Mouse (Mus musculus) left cerebral cortex, postnatal 4 days (tissue): ENCODE results near the gene Srl. TPM values are rescaled to one million over a fixed set of nuclear protein-coding genes. Genes with fewer than 3 reads are reported as not detected.
"Not testable (repeated sequence)": the region's sequence is repeated elsewhere in the genome, so short reads cannot be mapped to it uniquely, and the experiment has no call there.

ENCODE experiments used
- DNase-seq: peaks from one replicate; pipeline ENCODE4 v3.0.0-alpha.2; 2022
- intact Hi-C: fragments of 180-260 bp; cut with DNase I; formaldehyde crosslinking; loops from one replicate; pipeline ENCODE4 v1.15.1; 2025
- total RNA-seq, 2 experiments: library from RNA; stranded (reverse); gene quantifications; 2 replicates each; pipeline ENCODE4 v1.2.3; 2021

Srl gene
- total RNA-seq, 2 experiments from 2014 or later, result 34.2 to 41.4 TPM

DNA sequence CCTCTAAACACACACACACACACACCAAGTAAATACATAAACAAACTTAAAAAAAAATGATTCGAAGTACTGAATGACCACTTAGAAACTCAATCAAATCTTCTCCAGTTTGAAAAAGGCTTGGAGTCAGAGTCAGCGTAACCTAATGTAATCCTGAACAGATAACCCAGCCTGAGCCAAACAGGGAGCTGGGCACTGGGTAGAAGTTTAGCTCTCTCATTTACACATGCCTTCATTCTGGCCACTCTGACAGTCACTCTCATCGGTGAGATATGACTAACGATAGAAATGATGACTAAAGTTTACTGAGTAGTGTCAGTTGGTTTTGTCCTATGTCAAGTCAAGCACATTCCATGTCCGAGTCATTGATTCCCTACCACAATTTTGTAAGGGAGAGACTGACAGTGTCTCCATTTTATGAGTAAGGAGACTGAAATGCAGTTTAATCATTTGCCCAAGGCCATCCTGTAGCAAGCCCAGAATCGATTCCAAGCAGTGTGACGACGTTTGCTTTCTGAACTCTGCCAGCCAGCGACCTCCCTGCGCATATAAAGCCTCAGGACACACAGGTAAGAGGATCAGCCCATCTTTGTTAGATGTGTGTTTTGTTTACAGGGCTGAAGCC is 63.9 kb downstream of the Srl start:
- intact Hi-C loops, result loop anchor here (10.0 kb wide), 1 partner anchor 163 kb away; no protein-coding TSS in a partner anchor
- no peak for DNase-seq

DNA sequence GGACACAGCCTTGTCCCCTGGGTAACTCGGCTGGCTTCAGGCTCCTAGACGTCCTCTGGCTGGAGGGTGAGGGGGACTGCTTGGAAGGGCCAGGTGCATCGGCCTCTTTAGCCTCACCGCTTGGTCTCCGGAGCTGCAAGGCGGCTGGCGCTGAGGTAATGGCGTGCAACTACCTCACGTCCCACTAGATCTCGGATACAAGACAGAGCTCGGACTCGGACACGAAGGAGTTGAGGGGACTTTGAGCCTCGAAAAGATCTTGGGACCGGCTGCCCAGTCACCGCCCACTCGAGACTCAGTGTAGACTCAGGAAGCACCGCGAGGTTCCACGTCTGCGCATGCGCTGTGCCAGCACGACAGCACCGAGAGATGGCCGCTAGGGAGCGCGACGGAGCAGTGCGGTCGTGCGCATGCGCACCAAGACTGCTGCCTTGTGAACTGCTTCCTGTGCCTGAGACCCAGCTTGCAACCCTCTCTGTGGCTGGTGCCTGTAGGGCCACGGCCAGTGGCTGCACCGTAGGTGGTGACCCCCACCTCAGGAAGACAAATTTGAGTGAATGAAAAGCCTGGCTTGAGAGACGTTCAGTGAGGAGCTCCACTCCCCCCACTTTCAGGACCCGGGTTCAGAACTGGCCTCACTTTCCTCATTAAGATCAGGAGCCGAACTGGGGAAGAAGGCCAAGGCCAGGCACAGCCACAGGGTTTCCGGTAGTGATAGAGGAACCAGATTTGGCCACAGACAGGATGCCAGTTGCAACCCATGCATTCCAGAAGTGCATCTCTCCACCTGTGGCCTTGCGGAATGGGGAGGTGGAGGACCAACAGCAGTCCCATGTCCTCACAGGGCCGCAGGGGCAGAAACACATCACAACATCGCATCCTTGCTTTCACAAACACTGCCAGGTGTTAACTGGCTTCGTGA is 66.5 kb downstream of the Srl start:
- intact Hi-C loops, result loop anchor here (10.0 kb wide), 1 partner anchor 160 kb away; no protein-coding TSS in a partner anchor
- peak; percentile 95 for DNase-seq

DNA sequence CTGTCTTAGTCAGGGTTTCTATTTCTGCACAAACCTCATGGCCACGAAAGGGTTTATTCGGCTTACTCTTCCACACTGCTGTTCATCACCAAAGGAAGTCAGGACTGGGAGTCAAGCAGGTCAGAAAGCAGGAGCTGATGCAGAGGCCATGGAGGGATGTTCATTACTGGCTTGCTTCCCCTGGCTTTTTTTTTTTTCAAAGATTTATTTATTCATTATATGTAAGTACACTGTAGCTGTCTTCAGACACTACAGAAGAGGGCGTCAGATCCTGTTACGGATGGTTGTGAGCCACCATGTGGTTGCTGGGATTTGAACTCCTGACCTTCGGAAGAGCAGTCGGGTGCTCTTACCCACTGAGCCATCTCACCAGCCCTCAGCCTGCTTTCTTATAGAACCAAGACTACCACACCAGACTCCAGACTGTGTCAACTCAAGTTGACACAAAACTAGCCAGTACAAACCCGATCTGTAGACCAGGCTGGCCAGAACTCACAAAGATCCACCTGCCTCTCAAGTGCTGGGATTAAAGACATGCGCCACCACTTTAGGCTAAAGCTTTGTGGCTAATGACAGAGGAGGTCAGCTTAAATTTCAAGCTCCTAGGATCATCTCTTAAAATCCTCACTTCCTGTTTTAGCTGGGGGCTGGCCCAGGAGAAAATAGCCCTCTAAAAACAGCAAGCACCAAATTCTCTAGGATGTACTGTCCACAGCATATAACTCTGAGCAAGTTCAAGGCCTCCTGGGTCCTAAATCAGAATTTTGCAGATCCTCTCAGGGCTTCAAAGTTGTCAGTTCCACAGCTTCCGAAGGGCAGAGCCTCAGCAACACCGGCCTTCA is 67.4 kb downstream of the Srl start:
- intact Hi-C loops, result loop anchor here (10.0 kb wide), 1 partner anchor 159 kb away; no protein-coding TSS in a partner anchor
- DNase-seq, result not testable (repeated sequence)

DNA sequence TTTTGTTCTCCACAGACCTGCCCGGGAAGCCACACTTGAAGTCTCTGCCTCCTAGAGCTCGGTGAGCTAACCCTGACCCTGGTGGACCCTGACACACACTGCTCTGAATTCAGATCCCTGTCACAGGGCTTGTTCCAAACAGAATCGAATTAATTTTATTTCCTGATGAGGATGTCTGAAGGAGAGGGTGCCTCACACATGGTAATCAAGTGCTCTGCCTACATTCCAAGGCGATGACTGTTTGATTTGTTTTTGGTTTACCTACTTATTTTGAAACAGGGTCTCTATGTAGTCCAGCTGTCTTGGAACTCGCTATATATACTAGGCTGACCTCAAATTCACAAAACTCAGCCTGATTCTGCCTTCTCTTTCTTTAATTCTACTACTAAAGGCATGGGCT is 68.4 kb downstream of the Srl start:
- no peak for DNase-seq
- intact Hi-C loops, result loop anchor here (10.0 kb wide), 1 partner anchor 158 kb away; no protein-coding TSS in a partner anchor

DNA sequence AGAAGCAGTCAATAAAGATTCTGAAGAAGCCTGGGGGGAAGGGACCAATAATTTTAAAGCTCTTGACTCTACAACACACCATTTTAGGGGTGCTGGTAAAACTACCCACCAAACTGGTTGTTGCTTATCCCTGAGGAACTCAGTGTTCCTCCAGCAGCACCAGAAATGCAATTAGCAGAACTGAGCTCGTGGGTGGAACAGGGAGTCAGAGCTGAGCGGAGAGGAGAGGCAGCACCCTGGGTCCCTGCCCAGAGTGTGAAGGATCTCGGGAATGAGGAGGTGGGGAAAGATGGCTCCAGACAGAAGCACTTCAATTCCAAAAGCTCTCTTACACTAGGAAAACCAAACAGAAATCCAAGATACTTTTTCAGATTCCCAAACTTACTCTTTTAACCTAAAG is 68.9 kb downstream of the Srl start:
- intact Hi-C loops, result loop anchor here (10.0 kb wide), 1 partner anchor 158 kb away; no protein-coding TSS in a partner anchor
- no peak for DNase-seq

DNA sequence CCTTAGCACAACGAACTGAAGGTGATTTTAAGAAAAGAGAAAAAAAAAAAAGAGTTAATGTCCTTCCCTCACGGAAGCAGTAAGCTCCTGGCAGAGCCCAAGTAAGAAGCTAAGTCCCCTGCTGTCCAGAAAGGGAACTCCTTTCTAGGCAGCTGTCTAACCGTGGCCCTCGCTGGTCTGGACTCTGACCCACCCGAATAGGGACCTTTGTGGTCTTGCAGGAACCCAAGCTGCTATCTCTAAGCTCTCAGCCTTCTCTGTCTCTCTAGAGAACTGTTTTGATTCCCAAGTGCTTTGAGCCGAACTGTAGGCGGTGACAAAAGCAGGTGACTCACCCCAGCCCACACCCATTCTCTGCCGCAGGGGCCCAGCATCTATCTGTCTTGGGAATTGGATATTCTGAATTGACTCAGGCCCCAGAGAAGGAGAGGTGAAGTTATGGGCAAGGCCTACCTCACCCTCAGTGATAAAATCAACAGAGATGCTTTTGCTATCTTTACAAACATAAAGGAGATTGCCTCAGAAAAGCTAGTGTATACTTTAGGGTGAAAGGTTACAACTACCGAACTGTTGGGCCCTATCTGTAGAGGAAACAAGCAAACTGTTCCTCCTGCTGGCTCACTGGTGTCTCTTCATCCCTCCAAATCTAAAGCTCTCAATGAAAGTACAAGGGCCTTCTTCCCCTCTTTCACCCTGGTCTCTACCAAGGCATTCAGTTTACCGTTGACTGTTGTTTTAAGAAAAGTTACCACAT is 71.8 kb downstream of the Srl start:
- intact Hi-C loops, result loop anchor here (10.0 kb wide), 1 partner anchor 155 kb away; no protein-coding TSS in a partner anchor
- no peak for DNase-seq

DNA sequence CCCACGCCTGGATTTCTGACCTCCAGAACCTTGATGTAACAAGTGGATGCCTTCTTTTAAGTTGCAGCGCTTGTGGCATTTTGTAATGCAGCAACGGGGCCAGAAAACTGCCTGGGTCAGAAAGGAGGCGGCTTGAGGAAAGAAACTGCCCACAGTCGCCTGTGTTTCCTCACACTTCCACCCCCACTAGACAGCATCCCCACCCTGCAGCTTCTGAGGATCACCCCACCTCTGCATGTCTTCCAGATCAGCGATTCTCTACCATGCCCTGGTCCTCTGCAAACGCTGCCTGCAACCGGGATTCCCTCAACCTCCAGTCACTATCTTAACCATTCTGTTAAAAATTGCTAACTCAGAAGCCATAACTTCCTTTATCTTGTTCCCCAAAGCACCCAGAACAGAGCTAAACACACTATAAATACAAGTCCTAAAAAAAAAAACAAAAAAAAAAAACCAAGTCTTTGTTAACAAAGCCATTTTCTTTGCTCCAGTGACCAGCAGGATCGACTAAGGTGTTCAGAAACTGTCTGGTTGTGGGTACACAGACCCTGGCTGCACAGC is 77.0 kb downstream of the Srl start:
- DNase-seq, result no peak
- intact Hi-C loops, result no loop called here

DNA sequence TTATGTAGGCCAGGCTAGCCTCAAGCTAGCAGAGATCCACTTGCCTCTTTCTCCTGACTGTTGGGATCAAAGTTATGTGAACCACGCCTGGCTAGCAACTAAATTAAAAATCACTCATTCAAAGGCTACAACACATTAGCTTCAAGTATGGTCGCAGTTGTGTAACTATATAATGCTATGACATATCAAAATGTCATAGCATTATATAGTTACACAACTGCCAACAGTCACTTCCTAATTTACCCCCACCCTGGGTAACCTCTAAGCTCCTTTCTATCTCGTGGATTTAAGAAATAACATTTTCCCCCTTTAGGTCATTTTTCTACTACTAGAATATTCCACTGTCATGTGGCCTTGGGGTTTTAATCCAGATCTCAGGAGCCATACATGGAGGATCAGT is 83.7 kb downstream of the Srl start:
- intact Hi-C loops, result no loop called here
- DNase-seq, result no peak

DNA sequence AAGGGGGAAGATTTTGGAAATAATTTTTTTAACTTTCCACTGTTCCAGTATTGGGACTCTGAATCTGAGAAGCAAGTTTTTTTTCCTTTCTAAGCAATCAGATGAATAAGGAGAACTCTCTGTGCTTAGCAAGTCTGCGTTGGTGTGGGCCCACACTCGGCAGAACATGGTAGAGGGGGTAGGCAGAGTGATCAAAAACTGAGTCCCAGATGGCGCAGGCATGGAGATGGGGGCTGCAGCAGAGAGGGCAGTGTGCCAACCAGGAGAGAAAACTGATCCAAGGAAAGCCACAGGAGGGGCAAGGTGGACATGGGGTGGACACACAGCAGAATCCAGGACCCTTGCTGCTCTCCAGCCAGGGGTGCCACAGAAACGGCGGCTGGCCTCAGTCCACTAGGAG is 85.2 kb downstream of the Srl start:
- intact Hi-C loops, result no loop called here
- DNase-seq, result peak; percentile 17

DNA sequence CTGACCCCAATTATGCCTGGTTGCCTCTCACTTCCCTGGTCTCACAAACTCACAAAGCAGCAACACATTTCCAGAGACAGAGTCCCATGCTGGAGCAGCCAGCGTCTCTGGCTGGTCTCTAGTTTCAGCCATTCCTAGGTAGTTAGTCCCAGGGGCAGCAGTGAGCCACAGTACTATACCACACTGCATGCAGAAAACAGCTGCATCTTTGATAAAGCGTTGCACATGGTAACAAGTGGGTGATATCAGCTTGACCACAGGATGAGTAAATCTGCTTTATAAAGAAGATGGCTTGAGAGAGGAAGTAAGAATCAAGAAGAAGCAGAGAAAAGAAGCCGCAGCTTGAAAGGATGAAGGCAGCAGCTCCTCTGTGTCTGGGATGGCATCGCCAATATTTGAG is 85.9 kb downstream of the Srl start:
- DNase-seq, result no peak
- intact Hi-C loops, result no loop called here

DNA sequence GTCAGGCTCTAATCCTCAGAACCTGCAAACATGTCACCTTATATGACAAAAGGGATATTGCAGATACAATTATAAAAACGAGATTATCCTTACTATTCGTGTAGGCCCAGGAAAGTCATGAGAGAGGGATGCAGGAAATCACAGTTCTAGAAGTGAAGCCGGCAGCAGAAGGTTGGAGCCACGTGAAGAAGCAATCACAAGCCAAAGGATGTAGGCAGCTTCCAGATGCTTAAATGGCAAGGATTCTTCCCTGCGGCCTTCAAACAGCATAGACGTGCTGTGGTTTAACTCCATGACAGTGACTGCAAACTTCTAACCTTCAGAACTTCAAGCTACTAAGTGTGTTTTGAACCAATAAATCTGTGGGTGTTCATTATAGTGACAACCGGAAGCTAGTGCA is 87.1 kb downstream of the Srl start:
- DNase-seq, result no peak
- intact Hi-C loops, result no loop called here

DNA sequence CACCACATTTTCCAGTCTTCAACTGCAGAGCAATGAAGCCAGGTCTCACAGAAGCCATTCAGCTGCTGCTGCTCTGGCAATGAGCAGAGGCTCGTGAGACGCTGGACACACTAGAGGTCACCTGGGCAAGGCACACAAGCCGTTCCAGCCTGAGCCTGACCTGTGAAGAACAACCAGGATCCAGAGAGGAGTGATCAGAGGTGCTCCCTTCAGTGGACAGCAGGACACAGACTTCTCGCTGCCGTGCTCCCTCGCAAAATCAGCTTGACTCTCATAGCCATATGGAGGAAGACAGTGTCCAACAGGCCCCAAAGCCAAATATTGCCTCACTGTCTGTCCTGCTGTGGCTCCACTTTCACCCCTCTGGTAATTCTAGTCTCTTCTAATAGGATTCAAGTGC is 92.2 kb downstream of the Srl start:
- intact Hi-C loops, result no loop called here
- DNase-seq, result no peak

DNA sequence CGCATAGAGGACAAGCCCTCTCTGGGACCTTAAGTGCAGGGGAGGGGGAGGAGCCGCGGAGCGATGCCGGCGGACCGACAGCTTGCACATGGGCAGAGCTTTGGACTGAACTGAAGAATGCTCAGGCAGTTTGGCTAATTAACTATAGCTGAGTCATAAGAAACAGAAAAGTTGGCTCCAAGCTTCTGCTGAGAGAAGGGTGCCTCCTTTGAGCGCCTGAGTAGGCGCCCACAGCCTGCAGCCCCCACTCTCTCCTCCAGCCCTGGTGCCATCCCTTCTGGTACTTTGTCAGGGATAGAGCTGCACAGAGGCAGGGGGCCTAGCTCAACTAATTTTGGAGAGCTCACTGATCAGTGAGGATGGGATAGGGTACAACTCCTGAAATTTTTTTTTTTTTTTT is 93.4 kb downstream of the Srl start:
- no peak for DNase-seq
- intact Hi-C loops, result no loop called here

DNA sequence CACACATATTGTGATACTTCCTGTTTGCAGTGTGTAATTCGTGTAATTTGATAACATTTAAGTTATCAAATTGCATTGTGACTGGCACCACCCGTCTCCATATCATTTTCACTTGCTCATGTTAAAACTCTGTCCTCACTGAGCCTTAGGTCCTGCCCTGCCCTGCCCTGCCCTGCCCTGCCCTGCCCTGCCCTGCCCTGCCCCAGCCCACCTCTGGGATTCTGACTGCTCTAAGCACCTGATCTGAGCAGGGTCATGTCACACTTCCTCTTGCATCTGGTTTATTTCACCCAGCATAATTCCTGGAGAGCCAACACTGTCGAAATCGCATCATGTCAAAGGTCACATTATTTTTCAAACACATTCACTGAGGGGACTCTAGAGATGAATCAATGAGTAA is 95.2 kb downstream of the Srl start:
- DNase-seq, result no peak

DNA sequence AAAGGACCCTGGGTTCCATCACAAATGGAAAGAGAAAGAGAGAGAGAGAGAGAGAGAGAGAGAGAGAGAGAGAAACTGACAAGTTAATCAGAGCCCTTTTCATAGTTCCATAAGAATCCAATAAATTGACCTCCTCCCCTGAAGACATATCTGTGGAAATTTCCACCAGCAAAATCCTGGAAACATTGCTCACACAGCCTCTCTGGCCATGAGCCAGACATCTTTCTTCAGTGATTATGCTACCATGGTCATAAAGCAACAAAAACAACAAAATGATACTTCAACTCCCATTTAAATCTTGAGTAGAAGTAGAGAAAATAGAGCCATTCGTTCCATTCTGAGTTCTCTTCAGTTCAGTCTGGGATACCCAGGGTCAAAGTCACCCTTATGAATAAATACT is 97.2 kb downstream of the Srl start:
- no peak for DNase-seq

More for the DNA sequence above, 95.2 kb downstream of the Srl start:
- intact Hi-C loops, result no loop called here

DNA sequence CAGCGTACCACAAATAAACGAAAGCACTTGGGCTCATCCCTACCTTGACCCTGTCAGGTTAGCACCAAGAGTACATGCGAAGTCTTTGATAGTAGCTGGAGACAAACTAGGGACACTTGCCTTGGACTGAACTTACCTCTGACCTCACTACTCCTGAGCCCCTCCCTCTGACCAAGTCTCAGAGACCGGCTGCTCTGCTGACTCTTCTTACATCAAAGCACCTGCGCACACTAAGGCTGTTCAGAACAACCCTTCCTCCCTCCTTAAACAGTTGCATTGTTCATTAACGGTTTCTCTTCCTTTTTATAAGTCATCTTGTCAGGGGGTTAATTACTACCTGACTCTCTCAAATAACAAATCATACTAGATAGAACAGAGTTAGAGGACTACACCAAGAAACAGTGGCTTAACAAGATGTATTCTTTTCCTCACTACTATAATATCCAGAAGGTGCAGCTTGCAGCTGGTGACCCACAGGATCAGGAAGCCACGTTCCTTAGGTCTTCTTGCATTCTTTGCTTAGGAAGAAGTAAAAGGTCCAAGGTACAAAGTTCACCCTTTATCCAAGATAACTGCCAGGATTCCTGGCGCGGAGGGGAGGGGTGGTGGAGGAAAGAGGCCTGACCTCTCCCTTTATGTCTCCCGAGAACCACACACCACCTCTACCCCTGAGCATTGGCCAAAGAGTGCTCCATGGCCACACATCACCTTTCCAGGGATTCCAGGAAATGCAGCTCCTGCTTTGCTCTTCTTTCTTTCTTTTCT is 102.1 kb downstream of the Srl start:
- no peak for DNase-seq
- intact Hi-C loops, result no loop called here

More for the DNA sequence above, 97.2 kb downstream of the Srl start:
- intact Hi-C loops, result no loop called here

DNA sequence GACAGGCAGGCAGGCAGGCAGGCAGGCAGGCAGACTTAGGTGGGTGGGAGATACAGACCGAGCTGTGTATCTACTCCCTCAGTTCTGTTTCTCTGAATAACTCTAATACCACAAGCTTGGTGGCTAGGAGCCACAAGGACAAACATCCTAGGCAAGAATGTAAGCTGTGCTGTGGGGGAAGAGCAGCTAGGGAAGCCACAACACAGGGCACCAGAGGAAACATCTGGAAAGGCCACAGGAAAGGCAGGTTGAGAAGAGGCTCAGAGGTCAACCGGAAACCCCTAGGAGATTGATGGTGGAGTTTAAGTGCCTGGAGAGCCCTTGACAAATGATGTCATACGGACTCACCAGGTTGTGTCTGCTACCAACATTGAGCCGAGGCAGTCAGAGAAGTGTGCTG is 104.9 kb downstream of the Srl start:
- DNase-seq, result no peak
- intact Hi-C loops, result no loop called here

DNA sequence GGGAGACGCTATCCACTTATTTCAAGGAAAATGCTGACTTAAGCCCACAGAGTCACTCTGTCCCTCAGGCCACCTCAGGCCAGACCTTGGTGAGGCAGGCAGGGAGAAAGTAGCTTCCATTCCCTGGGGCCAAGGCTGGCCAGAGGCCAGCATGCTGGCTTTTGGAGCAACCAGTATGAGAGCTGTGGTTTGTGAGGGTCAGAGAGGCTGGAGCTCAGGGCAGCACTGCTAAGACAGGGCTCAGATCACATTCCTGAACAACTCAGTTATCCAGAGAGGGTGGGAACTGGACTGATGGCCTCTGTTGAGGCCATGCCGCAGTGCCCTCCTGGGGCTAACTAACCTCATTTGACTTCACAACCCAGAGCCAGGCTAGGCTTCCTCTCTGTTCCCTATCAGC is 106.2 kb downstream of the Srl start:
- DNase-seq, result no peak
- intact Hi-C loops, result no loop called here

DNA sequence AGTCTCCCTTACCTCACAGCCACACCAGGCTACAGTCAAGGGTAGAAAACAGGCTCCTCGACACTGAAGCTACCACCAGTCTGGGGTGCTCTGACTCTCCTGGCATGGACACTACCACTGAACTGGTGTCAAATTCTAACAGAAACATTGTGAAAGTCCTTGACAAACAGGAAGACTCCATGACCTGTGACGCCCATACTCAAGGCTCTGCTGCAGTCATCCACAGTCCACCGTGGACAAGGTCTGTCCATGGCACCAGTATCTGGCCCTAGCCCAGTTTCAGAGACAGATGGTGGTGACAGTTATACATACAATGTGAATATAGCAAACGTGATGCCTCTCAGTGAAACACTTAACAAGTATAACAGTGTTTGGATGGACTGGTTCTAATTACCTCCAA is 109.8 kb downstream of the Srl start:
- no peak for DNase-seq
- intact Hi-C loops, result no loop called here
